Mouse (Mus musculus) heart, adult 2 months (tissue): ENCODE data around the gene Fbln7. TPM values are rescaled to one million over a fixed set of nuclear protein-coding genes. Genes with fewer than 3 reads are reported as not detected.

Experiments used
- DNase-seq, 2 experiments: peaks; one replicate each; pipeline ENCODE4 v3.0.0; 2021
- H3K27ac ChIP-seq: fragments of 200-600 bp; 2 replicates; pipeline ENCODE4 v1.8.1; 2022
- H3K27me3 ChIP-seq: fragments of 200-500 bp; 2 replicates; pipeline ENCODE4 v1.6.1; 2012; ENCODE audit warnings: mild to moderate bottlenecking, low read length, inconsistent platforms, mixed read lengths; ENCODE audit not compliant: control insufficient read depth, insufficient read depth
- H3K36me3 ChIP-seq: fragments of 200-500 bp; 2 replicates; pipeline ENCODE4 v1.6.1; 2012; ENCODE audit warnings: low read length, inconsistent platforms; ENCODE audit not compliant: control insufficient read depth, insufficient read depth
- H3K4me1 ChIP-seq: fragments of 200-500 bp; 2 replicates; pipeline ENCODE4 v1.6.1; 2011; ENCODE audit warnings: low read length; ENCODE audit not compliant: control insufficient read depth, insufficient read depth
- H3K4me3 ChIP-seq: fragments of 200-600 bp; 2 replicates; pipeline ENCODE4 v1.8.1; 2022
- H3K79me2 ChIP-seq: fragments of 200-500 bp; replicated peaks from 2 replicates; pipeline ENCODE4 v1.6.1; 2012; ENCODE audit warnings: mild to moderate bottlenecking, inconsistent platforms, low read length, moderate library complexity, mixed read lengths; ENCODE audit not compliant: control insufficient read depth, insufficient read depth
- H3K9ac ChIP-seq: fragments of 200-500 bp; 2 replicates; pipeline ENCODE4 v1.6.1; 2012; ENCODE audit warnings: low read depth, mild to moderate bottlenecking, control low read depth, inconsistent platforms, low read length, mixed read lengths
- CTCF ChIP-seq: fragments of 200-600 bp; IDR thresholded peaks from 2 replicates; pipeline ENCODE4 v1.8.1; 2022; ENCODE audit warnings: antibody characterized with exemption, mild to moderate bottlenecking, moderate library complexity
- EP300 ChIP-seq: fragments of 200-500 bp; IDR thresholded peaks from 2 replicates; pipeline ENCODE4 v1.6.1; 2011; ENCODE audit warnings: low read depth, low read length, control low read depth; ENCODE audit not compliant: insufficient read depth
- POLR2A ChIP-seq: fragments of 200-500 bp; IDR thresholded peaks from 2 replicates; pipeline ENCODE4 v1.6.1; 2011; ENCODE audit warnings: mild to moderate bottlenecking, low read depth, low read length, control low read depth; ENCODE audit not compliant: insufficient read depth
- whole genome bisulfite sequencing: fragments of 180-500 bp; shearing (Covaris S2); methylation state at CpG from one replicate; pipeline ENCODE4 v1.1.7; 2018; 5-methylcytosine and 5-hydroxymethylcytosine counted together
- intact Hi-C: fragments of 180-260 bp; cut with DNase I; formaldehyde crosslinking; loops from one replicate; pipeline ENCODE4 v1.15.1; 2025
- long read RNA-seq: library from polyadenylated mRNA; stranded (forward); transcript quantifications from one replicate; pipeline ENCODE4 v2.0.0, GENCODE M21; 2021
- polyA plus RNA-seq: library from polyadenylated mRNA; depleted of rRNA; stranded (reverse); fragments of >200 nt; gene quantifications from 2 replicates; pipeline ENCODE4 v1.2.3, GENCODE M21; 2012; rRNA removed
- total RNA-seq, 2 experiments: library from RNA; stranded (reverse); gene quantifications; 2 replicates each; pipeline ENCODE4 v1.2.3; 2021

The Fbln7 gene
- under 1 TPM; 0.50 to 0.61 TPM for total RNA-seq
- polyA plus RNA-seq, result 0.61 and 1.3 TPM in 2 replicates
- long read RNA-seq, partial matches to known transcripts, result 0 of 1 reads
- long read RNA-seq, other reads (novel, unspliced or antisense), result 0 of 1 reads

GRCm38 (mm10) chr2:128862636-128863035, at the start of gene Fbln7:
Gene Fbln7, plus strand, starts transcription at chr2:128862981.
- peak within 1 kb of the TSS; percentile 41 for H3K4me3 ChIP-seq
- intact Hi-C loops, result loop anchor here (10.0 kb wide), 1 partner anchor 222 kb away; no protein-coding TSS in a partner anchor
- H3K4me1 ChIP-seq, result no peaks in the 10 kb centered on the region
- H3K9ac ChIP-seq, result peak within 1 kb of the TSS; percentile 53
- no peak for DNase-seq
- no peak for TF ChIP-seq POLR2A
- TF ChIP-seq EP300, result no peak
- TF ChIP-seq CTCF, result no peak
- no peaks in the 10 kb centered on the region for H3K36me3 ChIP-seq
- no peak within 1 kb of the TSS for H3K27ac ChIP-seq
- no peaks in the 10 kb centered on the region for H3K79me2 ChIP-seq
- 90% methylated on average over 9 of the region's 9 CpGs for whole genome bisulfite sequencing
- H3K27me3 ChIP-seq, result peaks cover 6% of the 10 kb centered on the region

GRCm38 (mm10) chr2:128816311-128816710, 46.5 kb upstream of the Fbln7 start:
- Histone ChIP-seq H3K4me3 (no peak overlapping the region), H3K79me2 (peaks cover 3% of the 10 kb centered on the region), H3K4me1 (peaks cover 2% of the 10 kb centered on the region; the same call in 1 of the 2 replicates), H3K27ac (no peak overlapping the region), H3K27me3 (no peaks in the 10 kb centered on the region), H3K9ac (no peak overlapping the region), H3K36me3 (no peaks in the 10 kb centered on the region)
- 97% methylated on average over 1 of the region's 1 CpGs for WGBS
- TF ChIP-seq EP300 (no peak), CTCF (no peak), POLR2A (no peak)
- DNase-seq, result no peak
- intact Hi-C loops, result loop anchor here (2.0 kb wide), 1 partner anchor 70 kb away; no protein-coding TSS in a partner anchor

GRCm38 (mm10) chr2:128816916-128817315, 45.9 kb upstream of the Fbln7 start:
- Histone ChIP-seq H3K27ac (peak overlapping the region; percentile 93), H3K9ac (no peak overlapping the region), H3K27me3 (no peaks in the 10 kb centered on the region), H3K4me1 (peaks cover 2% of the 10 kb centered on the region; the same call in 1 of the 2 replicates), H3K79me2 (peaks cover 4% of the 10 kb centered on the region), H3K4me3 (peak overlapping the region; percentile 78), H3K36me3 (no peaks in the 10 kb centered on the region)
- intact Hi-C loops, result loop anchor here (1.0 to 2.0 kb wide), 2 partner anchors 70 to 119 kb away; partner anchors contain the start of gene Mertk
- TF ChIP-seq EP300 (no peak), POLR2A (no peak), CTCF (no peak)
- 43% methylated on average over 6 of the region's 6 CpGs for WGBS
- DNase-seq, result no peak

- Histone ChIP-seq H3K36me3 (no peaks in the 10 kb centered on the region), H3K4me3 (peak overlapping the region; percentile 78), H3K27me3 (no peaks in the 10 kb centered on the region), H3K79me2 (peaks cover 4% of the 10 kb centered on the region), H3K9ac (peak overlapping the region; percentile 75), H3K4me1 (peaks cover 2% of the 10 kb centered on the region; the same call in 1 of the 2 replicates), H3K27ac (peak overlapping the region; percentile 93)
- no peak for DNase-seq
- intact Hi-C loops, result loop anchor here (1.0 to 2.0 kb wide), 2 partner anchors 71 to 119 kb away; partner anchors contain the start of gene Mertk
- TF ChIP-seq CTCF, result peak; percentile 92
- peak; percentile 39; the same call in 1 of the 2 replicates for TF ChIP-seq EP300
- peak; percentile 84 for TF ChIP-seq POLR2A
- WGBS, result under 1% methylated on average over 7 of the region's 7 CpGs
Observed at GRCm38 (mm10) chr2:128817387-128817785, 45.4 kb upstream of the Fbln7 start.

GRCm38 (mm10) chr2:128817786-128818681, 44.7 kb upstream of the Fbln7 start, which contains the start of gene Tmem87b:
Gene Tmem87b, plus strand, starts transcription at chr2:128818118.
- peak within 1 kb of the TSS; percentile 86 for H3K4me3 ChIP-seq
- H3K9ac ChIP-seq, result peak within 1 kb of the TSS; percentile 76
- peaks cover 4% of the 10 kb centered on the region for H3K79me2 ChIP-seq
- peaks cover 2% of the 10 kb centered on the region; the same call in 1 of the 2 replicates for H3K4me1 ChIP-seq
- peak; percentile 65; the same call in 1 of the 2 replicates for TF ChIP-seq POLR2A
- TF ChIP-seq EP300, result no peak; the same call in 1 of the 2 replicates
- TF ChIP-seq CTCF, result peak; percentile 17; the same call in 1 of the 2 replicates
- intact Hi-C loops, result loop anchor here (1.0 to 2.0 kb wide), 2 partner anchors 71 to 120 kb away; partner anchors contain the start of gene Mertk
- WGBS, result under 1% methylated on average over 59 of the region's 59 CpGs
- H3K27ac ChIP-seq, result peak within 1 kb of the TSS; percentile 96
- no peaks in the 10 kb centered on the region for H3K36me3 ChIP-seq
- H3K27me3 ChIP-seq, result no peaks in the 10 kb centered on the region
- DNase-seq, result peak; percentile 96 to 98
